Mouse (Mus musculus): ENCODE measurements around the gene Zfp992. TPM values are rescaled to one million over a fixed set of nuclear protein-coding genes. Genes with fewer than 3 reads are reported as not detected.
"Not testable (repeated sequence)": the region's sequence is repeated elsewhere in the genome, so short reads cannot be mapped to it uniquely, and the experiment has no call there.

Gene Zfp992
- total and polyA plus RNA-seq, 3 experiments, result 1.7 to 2.3 TPM; not detected in 1

- H3K4me1 ChIP-seq (ENCODE audit: control insufficient read depth in 1 of 2, insufficient read depth in 2 of 2, low read length in 2 of 2); H3K9me3 ChIP-seq (replicated peaks; ENCODE audit: insufficient read depth, low read length); DNase-seq (ENCODE audit: low read depth, low spot score); H3K36me3 ChIP-seq (ENCODE audit: control insufficient read depth in 1 of 2, insufficient read depth in 2 of 2, low read length in 2 of 2); H3K79me2 ChIP-seq (ENCODE audit: control insufficient read depth, insufficient read depth, low read length, poor library complexity); H3K27me3 ChIP-seq (ENCODE audit: control insufficient read depth in 1 of 2, insufficient read depth in 2 of 2, low read length in 2 of 2); H3K27ac ChIP-seq (ENCODE audit: control insufficient read depth, low read depth, low read length); H3K9ac ChIP-seq (ENCODE audit: control insufficient read depth, low read depth, low read length, poor library complexity, severe bottlenecking); H3K4me3 ChIP-seq (ENCODE audit: control insufficient read depth in 1 of 2, insufficient read depth in 1 of 2, low read depth in 2 of 2, low read length in 2 of 2): not testable (repeated sequence)
These were observed 21.2 kb downstream of the Zfp992 start for GRCm38 (mm10) chr4:146469984-146470383.

DNA sequence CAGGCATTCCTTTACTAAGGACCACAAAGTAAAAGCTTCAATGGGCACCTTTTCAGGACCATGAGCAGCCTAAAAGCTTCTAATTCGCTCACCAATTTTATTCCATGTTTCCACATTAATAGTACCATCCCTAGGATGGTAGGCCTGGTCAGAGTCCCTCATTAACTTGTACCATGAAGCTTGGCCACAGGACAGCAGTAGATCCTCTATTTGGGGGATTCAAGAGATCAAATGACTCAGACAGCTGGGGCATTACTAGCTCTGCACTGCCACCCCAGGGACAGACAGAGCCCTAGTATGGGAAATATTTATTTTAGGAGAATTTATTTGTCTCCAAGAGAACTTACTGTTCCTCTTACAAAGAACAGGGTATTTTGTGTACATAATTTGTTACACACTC lies 25.4 kb downstream of the Zfp992 start:
- H3K9ac ChIP-seq (ENCODE audit: control insufficient read depth, low read depth, low read length, poor library complexity, severe bottlenecking); H3K4me1 ChIP-seq (ENCODE audit: control insufficient read depth in 1 of 2, insufficient read depth in 2 of 2, low read length in 2 of 2); H3K36me3 ChIP-seq (ENCODE audit: control insufficient read depth in 1 of 2, insufficient read depth in 2 of 2, low read length in 2 of 2); H3K9me3 ChIP-seq (replicated peaks; ENCODE audit: insufficient read depth, low read length); H3K27ac ChIP-seq (ENCODE audit: control insufficient read depth, low read depth, low read length); H3K4me3 ChIP-seq (ENCODE audit: control insufficient read depth in 1 of 2, insufficient read depth in 1 of 2, low read depth in 2 of 2, low read length in 2 of 2); H3K79me2 ChIP-seq (ENCODE audit: control insufficient read depth, insufficient read depth, low read length, poor library complexity); DNase-seq (ENCODE audit: low read depth, low spot score); H3K27me3 ChIP-seq (ENCODE audit: control insufficient read depth in 1 of 2, insufficient read depth in 2 of 2, low read length in 2 of 2): not testable (repeated sequence)

DNA sequence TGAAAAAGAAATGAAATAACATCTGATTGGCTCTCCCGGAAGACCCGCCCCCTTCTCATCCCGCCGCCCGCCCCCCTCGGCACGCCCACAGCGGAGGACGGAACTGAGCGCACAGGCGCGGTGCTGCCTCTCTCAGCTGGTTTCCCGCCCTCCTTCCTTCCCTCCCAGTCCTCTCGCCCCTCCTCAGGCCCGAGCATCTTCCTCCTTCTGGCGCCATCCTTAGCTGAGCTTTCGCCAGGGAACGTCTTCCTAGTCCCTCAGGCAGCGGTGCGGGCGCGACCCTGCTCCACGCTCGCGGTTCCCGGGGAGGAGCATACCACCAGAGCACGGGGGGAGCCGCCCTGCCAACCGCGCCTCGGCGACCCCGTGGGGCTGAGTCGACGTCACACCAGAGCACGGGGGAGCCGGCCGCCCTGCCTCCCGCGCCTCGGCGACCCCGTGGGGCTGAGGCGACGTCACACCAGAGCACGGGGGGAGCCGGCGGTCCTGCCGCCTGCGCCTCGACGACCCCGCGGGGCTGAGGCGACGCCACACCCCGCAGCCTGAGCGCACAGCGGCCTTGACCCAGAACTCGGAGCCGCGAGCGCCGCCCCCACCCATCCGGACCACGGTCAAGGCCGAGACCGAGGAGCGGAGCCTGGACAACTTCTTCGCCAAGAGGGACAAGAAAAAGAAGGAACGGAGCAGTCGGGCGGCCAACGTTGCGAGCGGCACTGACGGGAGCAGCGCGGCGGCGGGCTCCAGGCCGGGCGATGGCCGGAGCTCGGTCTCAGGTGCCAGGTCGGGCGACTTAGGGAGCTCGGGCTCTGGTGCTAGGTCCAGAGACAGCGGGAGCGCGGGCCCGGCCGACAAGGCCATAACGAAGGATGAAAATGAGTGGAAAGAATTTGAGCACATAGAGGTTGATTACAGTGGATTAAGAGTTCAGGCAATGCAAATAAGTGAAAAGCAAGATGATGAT lies 26.2 kb downstream of the Zfp992 start:
- not testable (repeated sequence) for DNase-seq (ENCODE audit: low read depth, low spot score); H3K27ac ChIP-seq (ENCODE audit: control insufficient read depth, low read depth, low read length); H3K9me3 ChIP-seq (replicated peaks; ENCODE audit: insufficient read depth, low read length); H3K27me3 ChIP-seq (ENCODE audit: control insufficient read depth in 1 of 2, insufficient read depth in 2 of 2, low read length in 2 of 2); H3K4me3 ChIP-seq (ENCODE audit: control insufficient read depth in 1 of 2, insufficient read depth in 1 of 2, low read depth in 2 of 2, low read length in 2 of 2); H3K9ac ChIP-seq (ENCODE audit: control insufficient read depth, low read depth, low read length, poor library complexity, severe bottlenecking); H3K36me3 ChIP-seq (ENCODE audit: control insufficient read depth in 1 of 2, insufficient read depth in 2 of 2, low read length in 2 of 2); H3K79me2 ChIP-seq (ENCODE audit: control insufficient read depth, insufficient read depth, low read length, poor library complexity); H3K4me1 ChIP-seq (ENCODE audit: control insufficient read depth in 1 of 2, insufficient read depth in 2 of 2, low read length in 2 of 2)

DNA sequence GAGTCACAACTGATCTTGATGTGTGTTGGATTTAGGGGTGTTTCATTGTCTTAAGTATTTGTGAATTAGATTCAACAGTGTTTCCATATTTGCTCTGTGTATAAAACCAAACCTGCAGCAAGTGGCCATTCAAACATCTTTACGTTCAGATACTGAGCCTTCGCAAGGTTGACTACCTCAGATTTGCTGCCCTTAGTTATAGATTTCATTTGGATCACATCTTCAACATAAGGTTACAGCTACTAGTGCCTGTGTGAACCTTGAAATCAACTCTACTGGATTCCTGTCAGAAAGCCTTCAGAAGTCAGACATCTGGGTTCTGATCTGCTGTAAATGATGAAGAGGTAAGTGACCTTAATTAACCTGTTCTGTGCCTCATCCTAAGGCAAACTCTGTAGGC lies 27.4 kb downstream of the Zfp992 start:
- not testable (repeated sequence) for H3K9ac ChIP-seq (ENCODE audit: control insufficient read depth, low read depth, low read length, poor library complexity, severe bottlenecking); H3K9me3 ChIP-seq (replicated peaks; ENCODE audit: insufficient read depth, low read length); H3K27ac ChIP-seq (ENCODE audit: control insufficient read depth, low read depth, low read length); DNase-seq (ENCODE audit: low read depth, low spot score); H3K79me2 ChIP-seq (ENCODE audit: control insufficient read depth, insufficient read depth, low read length, poor library complexity); H3K27me3 ChIP-seq (ENCODE audit: control insufficient read depth in 1 of 2, insufficient read depth in 2 of 2, low read length in 2 of 2); H3K36me3 ChIP-seq (ENCODE audit: control insufficient read depth in 1 of 2, insufficient read depth in 2 of 2, low read length in 2 of 2); H3K4me1 ChIP-seq (ENCODE audit: control insufficient read depth in 1 of 2, insufficient read depth in 2 of 2, low read length in 2 of 2); H3K4me3 ChIP-seq (ENCODE audit: control insufficient read depth in 1 of 2, insufficient read depth in 1 of 2, low read depth in 2 of 2, low read length in 2 of 2)

DNA sequence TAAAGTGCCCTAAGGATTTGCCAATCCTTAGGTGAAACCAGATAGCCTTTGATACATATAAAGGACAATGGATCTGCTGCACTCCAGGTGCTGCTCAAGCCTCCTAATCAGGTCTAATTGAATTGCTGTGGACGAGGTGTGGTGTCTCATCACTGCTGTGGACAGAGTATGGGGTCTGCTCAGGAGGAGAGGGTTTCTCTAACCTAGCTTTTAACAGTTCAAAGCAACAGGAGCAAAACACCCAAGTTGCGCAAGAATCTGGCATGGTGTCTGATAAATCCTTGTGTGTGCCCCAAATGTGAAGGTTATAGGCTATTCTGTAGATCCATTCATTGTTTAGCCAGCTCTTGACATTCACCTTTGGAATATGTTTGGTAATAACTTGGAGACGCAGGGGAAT lies 28.1 kb downstream of the Zfp992 start:
- not testable (repeated sequence) for H3K4me1 ChIP-seq (ENCODE audit: control insufficient read depth in 1 of 2, insufficient read depth in 2 of 2, low read length in 2 of 2); H3K36me3 ChIP-seq (ENCODE audit: control insufficient read depth in 1 of 2, insufficient read depth in 2 of 2, low read length in 2 of 2); DNase-seq (ENCODE audit: low read depth, low spot score); H3K27me3 ChIP-seq (ENCODE audit: control insufficient read depth in 1 of 2, insufficient read depth in 2 of 2, low read length in 2 of 2); H3K9ac ChIP-seq (ENCODE audit: control insufficient read depth, low read depth, low read length, poor library complexity, severe bottlenecking); H3K9me3 ChIP-seq (replicated peaks; ENCODE audit: insufficient read depth, low read length); H3K79me2 ChIP-seq (ENCODE audit: control insufficient read depth, insufficient read depth, low read length, poor library complexity); H3K4me3 ChIP-seq (ENCODE audit: control insufficient read depth in 1 of 2, insufficient read depth in 1 of 2, low read depth in 2 of 2, low read length in 2 of 2); H3K27ac ChIP-seq (ENCODE audit: control insufficient read depth, low read depth, low read length)

DNA sequence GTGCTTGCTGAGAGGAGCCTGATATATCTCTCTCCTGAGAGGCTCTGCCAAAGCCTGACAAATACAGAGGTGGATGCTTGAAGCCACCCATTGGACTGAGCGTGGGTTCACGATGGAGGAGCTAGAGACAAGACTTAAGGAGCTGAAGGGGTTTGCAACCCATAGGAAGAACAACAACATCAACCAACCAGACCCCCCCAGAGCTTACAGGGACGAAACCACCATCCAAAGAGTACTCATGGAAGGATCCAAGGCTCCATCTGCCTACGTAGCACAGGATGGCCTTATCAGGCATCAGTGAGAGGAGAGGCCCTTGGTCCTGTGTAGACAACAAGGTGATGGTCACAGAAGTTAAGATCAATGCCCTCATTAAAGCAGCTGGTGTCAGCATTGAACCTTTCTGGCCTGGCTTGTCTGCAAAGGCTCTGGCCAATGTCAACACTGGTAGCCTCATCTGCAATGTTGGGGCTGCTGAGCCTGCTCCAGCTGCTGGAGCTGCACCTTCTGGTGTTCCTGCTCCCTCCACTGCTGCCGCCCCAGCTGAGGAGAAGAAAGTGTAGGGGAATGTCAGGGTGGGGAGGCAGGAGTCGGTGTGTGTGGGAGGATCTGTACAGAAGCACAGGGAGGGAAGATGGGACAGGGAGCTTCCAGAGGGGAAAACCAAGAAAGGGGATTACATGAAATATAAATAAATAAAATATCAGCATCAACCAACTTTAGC lies 31.7 kb downstream of the Zfp992 start:
- not testable (repeated sequence) for H3K9me3 ChIP-seq (replicated peaks; ENCODE audit: insufficient read depth, low read length); H3K4me3 ChIP-seq (ENCODE audit: control insufficient read depth in 1 of 2, insufficient read depth in 1 of 2, low read depth in 2 of 2, low read length in 2 of 2); DNase-seq (ENCODE audit: low read depth, low spot score)

GRCm38 (mm10) chr4:146482546-146482945 lies 33.7 kb downstream of the Zfp992 start:
- H3K36me3 ChIP-seq (ENCODE audit: control insufficient read depth in 1 of 2, insufficient read depth in 2 of 2, low read length in 2 of 2); H3K9me3 ChIP-seq (replicated peaks; ENCODE audit: insufficient read depth, low read length); H3K79me2 ChIP-seq (ENCODE audit: control insufficient read depth, insufficient read depth, low read length, poor library complexity); H3K9ac ChIP-seq (ENCODE audit: control insufficient read depth, low read depth, low read length, poor library complexity, severe bottlenecking); H3K27ac ChIP-seq (ENCODE audit: control insufficient read depth, low read depth, low read length); H3K4me3 ChIP-seq (ENCODE audit: control insufficient read depth in 1 of 2, insufficient read depth in 1 of 2, low read depth in 2 of 2, low read length in 2 of 2); H3K27me3 ChIP-seq (ENCODE audit: control insufficient read depth in 1 of 2, insufficient read depth in 2 of 2, low read length in 2 of 2); DNase-seq (ENCODE audit: low read depth, low spot score); H3K4me1 ChIP-seq (ENCODE audit: control insufficient read depth in 1 of 2, insufficient read depth in 2 of 2, low read length in 2 of 2): not testable (repeated sequence)

More for the DNA sequence above, 31.7 kb downstream of the Zfp992 start:
- H3K9ac ChIP-seq (ENCODE audit: control insufficient read depth, low read depth, low read length, poor library complexity, severe bottlenecking); H3K36me3 ChIP-seq (ENCODE audit: control insufficient read depth in 1 of 2, insufficient read depth in 2 of 2, low read length in 2 of 2); H3K79me2 ChIP-seq (ENCODE audit: control insufficient read depth, insufficient read depth, low read length, poor library complexity); H3K27ac ChIP-seq (ENCODE audit: control insufficient read depth, low read depth, low read length); H3K27me3 ChIP-seq (ENCODE audit: control insufficient read depth in 1 of 2, insufficient read depth in 2 of 2, low read length in 2 of 2); H3K4me1 ChIP-seq (ENCODE audit: control insufficient read depth in 1 of 2, insufficient read depth in 2 of 2, low read length in 2 of 2): not testable (repeated sequence)
